ENCODE assay signal across 21 mouse cellular contexts in the genomic region with DNA sequence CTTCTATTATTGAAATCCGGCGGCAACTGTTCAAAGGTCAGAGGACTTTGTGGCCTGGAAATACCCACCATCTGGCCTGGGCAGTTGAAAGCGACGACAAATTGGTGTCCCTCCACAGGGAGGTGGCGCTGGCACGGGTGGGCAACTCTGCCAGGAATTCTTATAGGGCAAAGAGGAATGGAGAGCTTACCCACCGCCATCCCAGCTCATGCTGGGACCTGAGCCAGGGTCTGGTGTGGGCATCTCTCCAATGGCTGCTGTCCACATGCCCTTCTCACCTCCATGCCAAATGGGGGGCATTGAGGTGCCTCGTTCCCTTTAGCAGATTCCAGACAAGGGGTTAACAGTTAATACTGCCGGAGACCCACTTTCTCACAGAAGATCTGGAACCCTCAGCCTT.
A peak's percentile ranks its signal among the peaks of the same experiment; 100 is the strongest.
DNase-seq lines count a peak whose midpoint lies in the region; ATAC-seq and TF ChIP-seq lines count a peak whose summit lies in the region.
"Had no signal": no experiment of that assay in that cellular context is flagged by ENCODE, and none has a peak within 500 bp of the region (broad histone marks: within the 10 kb centered on the region; RNA-seq: fewer than 3 reads in every experiment).

No protein-coding gene starts in this region.

- H3K9ac ChIP-seq in forebrain, postnatal 0 days = no peak overlapping the region
- H3K9ac ChIP-seq in hindbrain, embryonic 16.5 days (ENCODE audit: low read depth, low read length) = no peak overlapping the region
- H3K9ac ChIP-seq in hindbrain, embryonic 11.5 days (ENCODE audit: low read depth, low read length) = no peak overlapping the region
- no peak overlapping the region for H3K9ac ChIP-seq in midbrain, postnatal 0 days (replicated peaks; ENCODE audit: low read length, poor library complexity, severe bottlenecking)
- no peak overlapping the region for H3K9ac ChIP-seq in midbrain, embryonic 11.5 days (ENCODE audit: low read length)
- H3K9ac ChIP-seq: embryonic facial prominence, embryonic 12.5 days; forebrain, embryonic 12.5 days; heart, embryonic 15.5 days; hindbrain, embryonic 14.5 days had no signal

- H3K27me3 ChIP-seq in forebrain, embryonic 10.5 days (ENCODE audit: poor library complexity, severe bottlenecking) = no peaks in the 10 kb centered on the region
- no peaks in the 10 kb centered on the region for H3K27me3 ChIP-seq in forebrain, postnatal 0 days (ENCODE audit: insufficient read depth, low read length)
- no peaks in the 10 kb centered on the region for H3K27me3 ChIP-seq in hindbrain, embryonic 16.5 days (replicated peaks; ENCODE audit: control insufficient read depth, insufficient read depth, low read length)
- no peaks in the 10 kb centered on the region for H3K27me3 ChIP-seq in hindbrain, embryonic 11.5 days (ENCODE audit: control insufficient read depth, insufficient read depth, low read length)
- no peaks in the 10 kb centered on the region for H3K27me3 ChIP-seq in midbrain, postnatal 0 days (ENCODE audit: insufficient read depth, low read length)
- H3K27me3 ChIP-seq in midbrain, embryonic 11.5 days (ENCODE audit: control insufficient read depth, insufficient read depth, low read length) = no peaks in the 10 kb centered on the region
- H3K27me3 ChIP-seq: embryonic facial prominence, embryonic 12.5 days; forebrain, embryonic 12.5 days; heart, embryonic 15.5 days had no signal

- no peaks in the 10 kb centered on the region for H3K9me3 ChIP-seq in forebrain, embryonic 10.5 days
- H3K9me3 ChIP-seq in forebrain, postnatal 0 days (ENCODE audit: low read length) = no peaks in the 10 kb centered on the region
- H3K9me3 ChIP-seq in hindbrain, embryonic 16.5 days (ENCODE audit: control insufficient read depth, low read length) = no peaks in the 10 kb centered on the region
- no peaks in the 10 kb centered on the region for H3K9me3 ChIP-seq in hindbrain, embryonic 11.5 days (ENCODE audit: control insufficient read depth, low read length)
- no peaks in the 10 kb centered on the region for H3K9me3 ChIP-seq in midbrain, postnatal 0 days (ENCODE audit: low read length)
- H3K9me3 ChIP-seq in midbrain, embryonic 11.5 days (ENCODE audit: control insufficient read depth, low read length) = no peaks in the 10 kb centered on the region
- H3K9me3 ChIP-seq: embryonic facial prominence, embryonic 12.5 days; forebrain, embryonic 12.5 days; heart, embryonic 15.5 days had no signal

- H3K36me3 ChIP-seq in forebrain, embryonic 10.5 days (replicated peaks) = no peaks in the 10 kb centered on the region
- no peaks in the 10 kb centered on the region for H3K36me3 ChIP-seq in forebrain, postnatal 0 days (ENCODE audit: insufficient read depth)
- H3K36me3 ChIP-seq in hindbrain, embryonic 16.5 days (ENCODE audit: control insufficient read depth, insufficient read depth, low read length) = no peaks in the 10 kb centered on the region
- H3K36me3 ChIP-seq in hindbrain, embryonic 11.5 days (ENCODE audit: control insufficient read depth, insufficient read depth, low read length) = no peaks in the 10 kb centered on the region
- no peaks in the 10 kb centered on the region for H3K36me3 ChIP-seq in midbrain, postnatal 0 days (ENCODE audit: insufficient read depth, low read length)
- H3K36me3 ChIP-seq in midbrain, embryonic 11.5 days (ENCODE audit: control insufficient read depth, insufficient read depth, low read length) = no peaks in the 10 kb centered on the region
- H3K36me3 ChIP-seq: embryonic facial prominence, embryonic 12.5 days; forebrain, embryonic 12.5 days; heart, embryonic 15.5 days had no signal

- DNase-seq in forebrain, embryonic 10.5 days (ENCODE audit: extremely low spot score, low spot score) = no peak
- DNase-seq in forebrain, postnatal 0 days = no peak
- DNase-seq in hindbrain, embryonic 11.5 days (ENCODE audit: low spot score) = no peak
- peak; percentile 33 for DNase-seq in midbrain, postnatal 0 days (ENCODE audit: low spot score)
- no peak for DNase-seq in midbrain, embryonic 11.5 days (ENCODE audit: low spot score, missing footprints)
- DNase-seq in frontal cortex, postnatal 36 days (ENCODE audit: low spot score in 2 of 2) = no peak
- DNase-seq: adrenal gland, adult 2 months; adrenal gland, postnatal 25 days; cerebellum, adult 11-12 months; cerebellum, adult 9-11 months; gastrocnemius, postnatal 36 days; heart, adult 11 months; kidney, adult 11 months; kidney, adult 9 months had no signal

- H3K4me1 ChIP-seq in forebrain, embryonic 10.5 days = peaks cover 37% of the 10 kb centered on the region
- no peaks in the 10 kb centered on the region for H3K4me1 ChIP-seq in forebrain, postnatal 0 days (ENCODE audit: insufficient read depth)
- no peaks in the 10 kb centered on the region; the same call in 1 of the 2 replicates for H3K4me1 ChIP-seq in hindbrain, embryonic 16.5 days (ENCODE audit: control insufficient read depth, insufficient read depth, low read depth, low read length)
- no peaks in the 10 kb centered on the region; the same call in 1 of the 2 replicates for H3K4me1 ChIP-seq in hindbrain, embryonic 11.5 days (replicated peaks; ENCODE audit: control insufficient read depth, insufficient read depth, low read length)
- no peaks in the 10 kb centered on the region for H3K4me1 ChIP-seq in midbrain, postnatal 0 days (ENCODE audit: insufficient read depth, low read length)
- H3K4me1 ChIP-seq in midbrain, embryonic 11.5 days (ENCODE audit: control insufficient read depth, insufficient read depth, low read length) = peaks cover 7% of the 10 kb centered on the region

- no peak for ATAC-seq in forebrain, postnatal 0 days
- peak; percentile 50; the same call in 1 of the 2 replicates for ATAC-seq in hindbrain, embryonic 16.5 days
- no peak for ATAC-seq in hindbrain, embryonic 11.5 days (ENCODE audit: low FRiP score)
- ATAC-seq in midbrain, postnatal 0 days (ENCODE audit: low FRiP score) = no peak
- ATAC-seq in midbrain, embryonic 11.5 days (ENCODE audit: low FRiP score) = no peak
- ATAC-seq: forebrain, embryonic 16.5 days had no signal

- 90% methylated on average over 9 of the region's 9 CpGs for WGBS in forebrain, embryonic 10.5 days
- WGBS in forebrain, postnatal 0 days = 55% methylated on average over 9 of the region's 9 CpGs
- 54% methylated on average over 9 of the region's 9 CpGs for WGBS in hindbrain, embryonic 16.5 days
- WGBS in hindbrain, embryonic 11.5 days = 73% methylated on average over 9 of the region's 9 CpGs
- 68% methylated on average over 9 of the region's 9 CpGs for WGBS in midbrain, postnatal 0 days
- 83% methylated on average over 9 of the region's 9 CpGs for WGBS in midbrain, embryonic 11.5 days

- H3K4me3 ChIP-seq in forebrain, embryonic 10.5 days = no peak overlapping the region
- H3K4me3 ChIP-seq in forebrain, postnatal 0 days (ENCODE audit: low read depth, low read length) = no peak overlapping the region
- H3K4me3 ChIP-seq in hindbrain, embryonic 16.5 days (ENCODE audit: low read length) = no peak overlapping the region
- no peak overlapping the region for H3K4me3 ChIP-seq in hindbrain, embryonic 11.5 days (ENCODE audit: low read depth, low read length)
- no peak overlapping the region for H3K4me3 ChIP-seq in midbrain, postnatal 0 days (ENCODE audit: low read depth, low read length)
- no peak overlapping the region for H3K4me3 ChIP-seq in midbrain, embryonic 11.5 days (ENCODE audit: low read depth, low read length)
- H3K4me3 ChIP-seq: embryonic facial prominence, embryonic 12.5 days; forebrain, embryonic 12.5 days; heart, embryonic 15.5 days had no signal

- TF ChIP-seq CTCF in forebrain, postnatal 0 days (IDR thresholded peaks at IDR 0.05; ENCODE audit: low read depth) = no peak
- TF ChIP-seq CTCF in midbrain, postnatal 0 days (IDR thresholded peaks at IDR 0.05) = no peak

- H3K27ac ChIP-seq in forebrain, embryonic 10.5 days = 0 out of 2 replicates have a peak overlapping the region, but pooled peaks have one; percentile 77
- H3K27ac ChIP-seq in forebrain, postnatal 0 days (ENCODE audit: low read depth, low read length) = no peak overlapping the region
- H3K27ac ChIP-seq in hindbrain, embryonic 16.5 days (ENCODE audit: low read depth, low read length) = no peak overlapping the region
- H3K27ac ChIP-seq in hindbrain, embryonic 11.5 days (ENCODE audit: low read depth, low read length) = no peak overlapping the region
- H3K27ac ChIP-seq in midbrain, postnatal 0 days (ENCODE audit: low read depth, low read length) = no peak overlapping the region
- no peak overlapping the region for H3K27ac ChIP-seq in midbrain, embryonic 11.5 days (ENCODE audit: low read depth, low read length)
- H3K27ac ChIP-seq: forebrain, embryonic 12.5 days; heart, embryonic 15.5 days; hindbrain, embryonic 14.5 days had no signal

- no peak overlapping the region for H3K4me2 ChIP-seq in forebrain, postnatal 0 days (ENCODE audit: low read depth)
- no peak overlapping the region for H3K4me2 ChIP-seq in hindbrain, embryonic 16.5 days (ENCODE audit: low read length)
- no peak overlapping the region for H3K4me2 ChIP-seq in hindbrain, embryonic 11.5 days (replicated peaks; ENCODE audit: low read depth, low read length)
- H3K4me2 ChIP-seq in midbrain, postnatal 0 days (ENCODE audit: low read depth, low read length, poor library complexity, severe bottlenecking) = no peak overlapping the region
- H3K4me2 ChIP-seq in midbrain, embryonic 11.5 days = no peak overlapping the region
- H3K4me2 ChIP-seq: embryonic facial prominence, embryonic 12.5 days; forebrain, embryonic 12.5 days; heart, embryonic 11.5 days; heart, embryonic 15.5 days; hindbrain, embryonic 14.5 days had no signal
